Mouse (Mus musculus) inflammation-experienced regulatory T-cells, adult 6 months (primary cell): ENCODE results near the gene Topaz1. TPM values are rescaled to one million over a fixed set of nuclear protein-coding genes. Genes with fewer than 3 reads are reported as not detected.

Experiments used
- ATAC-seq: one replicate; pipeline ENCODE4 v1.8.0; 2017
- polyA plus RNA-seq, 3 experiments: library from polyadenylated mRNA; unstranded; fragments of 100-300 nt; shearing (Covaris generic); gene quantifications; one replicate each; pipeline ENCODE4 v1.2.1; 2017

Topaz1 gene
- polyA plus RNA-seq: not detected

- no peak for ATAC-seq
Measured at GRCm38 (mm10) chr9:122747060-122747459, at the start of gene Topaz1. Topaz1 (plus strand) TSS chr9:122747346.

DNA sequence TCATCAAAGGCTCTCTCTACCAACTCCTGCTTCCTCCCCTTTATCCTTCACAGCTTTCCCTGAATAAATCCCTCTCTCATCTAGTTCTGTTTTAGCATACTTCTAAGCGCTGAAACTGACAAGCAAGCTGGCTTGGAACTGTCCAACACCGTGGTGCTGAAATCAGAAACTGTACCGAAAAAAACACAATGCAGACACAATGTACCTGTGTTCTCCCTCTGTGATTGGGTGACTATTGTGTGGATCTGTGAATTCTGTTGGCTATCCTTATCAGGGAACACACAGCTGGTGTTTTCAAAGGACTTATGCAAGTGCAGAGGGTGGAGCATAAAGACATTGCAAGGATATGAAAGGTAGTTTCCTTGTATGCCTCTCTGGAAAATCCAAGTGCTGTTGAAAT lies 45.3 kb upstream of the Topaz1 start:
- ATAC-seq: no peak

DNA sequence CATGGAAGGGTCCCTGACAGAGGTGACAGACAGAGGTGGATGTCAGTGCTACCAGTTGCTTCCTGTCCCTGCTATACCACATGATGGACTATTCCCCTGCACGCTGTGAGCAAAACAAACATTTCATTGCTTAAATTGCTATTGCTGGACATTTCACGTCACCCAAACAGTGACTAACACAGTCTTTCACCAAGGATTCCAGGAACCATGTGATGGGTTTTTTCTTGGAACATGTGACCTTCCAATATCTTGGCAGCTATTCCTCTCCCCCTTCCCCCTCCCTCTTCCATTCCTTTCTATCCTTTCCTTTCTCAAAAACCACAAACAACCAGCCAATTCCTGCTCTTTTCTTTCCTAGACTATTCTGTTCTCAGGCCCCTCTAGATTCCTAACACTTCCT lies 33.3 kb upstream of the Topaz1 start:
- no peak for ATAC-seq

DNA sequence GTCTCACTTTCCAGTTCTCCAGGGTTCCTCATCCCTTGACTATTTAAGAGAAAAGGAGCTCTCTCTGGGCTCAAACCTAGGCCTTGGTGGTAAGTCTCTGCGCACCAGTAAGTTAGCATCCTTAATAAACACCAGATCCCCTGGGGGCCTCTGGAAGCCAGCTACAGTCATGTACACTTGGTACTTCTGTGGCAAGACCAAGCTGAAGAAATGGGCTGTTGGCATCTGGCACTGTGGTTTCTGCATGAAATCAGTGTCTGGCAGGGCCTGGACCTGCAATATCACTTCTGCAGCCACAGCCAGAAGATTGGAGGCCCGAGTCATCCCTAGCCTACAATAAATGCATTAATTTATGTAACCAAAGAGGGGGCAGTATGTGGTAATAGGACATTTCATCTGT lies 32.1 kb upstream of the Topaz1 start:
- no peak for ATAC-seq

DNA sequence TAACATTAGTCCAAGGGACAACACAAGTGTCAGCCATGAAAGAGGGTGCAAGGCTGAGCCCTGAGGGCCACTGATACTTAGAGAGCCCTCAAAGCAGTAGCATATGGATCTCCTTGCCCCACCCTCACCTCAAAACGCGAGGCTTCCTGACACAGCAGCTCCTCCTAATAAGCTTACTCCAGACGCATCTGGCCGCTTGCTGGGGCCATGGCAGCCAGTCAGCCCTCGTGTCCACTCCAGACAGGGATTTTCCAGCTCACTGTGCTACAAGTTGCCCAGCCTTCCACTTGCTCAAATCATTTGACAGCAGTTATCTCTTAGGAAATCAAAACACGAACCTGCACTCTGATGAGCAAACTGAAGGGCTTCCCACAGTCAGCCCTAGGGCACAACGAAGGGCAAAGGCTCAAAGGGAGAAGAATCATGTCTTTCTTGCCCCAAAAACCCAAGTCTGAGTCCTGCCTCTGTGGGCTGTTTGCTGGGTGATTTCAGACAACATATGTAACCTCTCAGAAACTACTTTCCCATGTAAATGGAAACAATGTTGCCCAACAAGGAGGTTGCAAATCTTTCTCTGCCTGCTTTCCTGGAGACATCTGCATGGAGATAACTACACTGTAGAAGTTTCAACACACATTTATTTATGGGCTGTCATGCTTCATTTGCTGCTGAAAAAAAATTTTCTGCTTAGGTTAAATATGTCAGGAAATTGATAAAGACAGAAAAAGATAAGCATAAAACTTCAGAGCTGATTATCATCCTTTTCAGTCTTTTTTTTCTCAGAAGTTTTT lies 30.8 kb upstream of the Topaz1 start:
- ATAC-seq: no peak

DNA sequence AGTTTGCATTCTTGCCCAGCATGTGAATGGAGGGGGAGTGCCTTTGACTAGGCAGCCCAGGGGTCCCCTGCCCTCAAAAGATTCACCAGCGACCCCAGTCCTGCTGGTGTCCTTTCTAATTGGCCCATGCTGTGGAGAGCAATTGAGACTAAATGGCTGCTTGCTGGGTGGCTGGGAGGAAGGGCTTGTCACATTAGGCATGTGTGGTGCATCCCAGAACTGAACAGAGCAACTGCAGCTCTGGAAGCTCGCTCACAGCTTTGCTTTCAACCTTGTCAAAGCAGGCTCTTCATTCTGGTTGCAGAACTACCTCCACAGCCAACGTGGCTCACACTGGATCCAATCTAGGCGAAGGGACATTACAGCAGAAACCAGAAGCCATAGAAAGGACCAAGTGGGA lies 24.9 kb upstream of the Topaz1 start:
- no peak for ATAC-seq

- no peak for ATAC-seq
Measured at GRCm38 (mm10) chr9:122725046-122725765, 21.9 kb upstream of the Topaz1 start.

DNA sequence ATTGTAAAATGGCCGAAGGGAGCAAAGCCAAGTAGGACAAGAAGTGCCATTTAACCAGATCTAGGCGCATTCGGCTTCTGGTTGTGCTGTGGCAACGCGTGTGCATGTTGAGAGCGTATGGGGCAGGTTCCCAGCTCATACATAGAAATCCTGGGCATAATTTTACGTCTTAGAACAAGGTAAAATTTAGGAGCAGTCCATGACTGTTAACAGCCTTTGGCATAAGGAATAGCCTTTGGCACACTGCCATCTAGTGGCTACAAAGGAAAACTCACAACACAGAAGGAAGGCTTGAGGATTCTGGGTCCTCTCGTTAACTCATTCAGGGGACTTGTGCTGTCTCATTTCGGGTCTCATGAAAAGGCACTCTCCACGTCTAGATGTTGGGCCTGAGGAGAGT lies 17.6 kb upstream of the Topaz1 start:
- peak; percentile 56 for ATAC-seq

DNA sequence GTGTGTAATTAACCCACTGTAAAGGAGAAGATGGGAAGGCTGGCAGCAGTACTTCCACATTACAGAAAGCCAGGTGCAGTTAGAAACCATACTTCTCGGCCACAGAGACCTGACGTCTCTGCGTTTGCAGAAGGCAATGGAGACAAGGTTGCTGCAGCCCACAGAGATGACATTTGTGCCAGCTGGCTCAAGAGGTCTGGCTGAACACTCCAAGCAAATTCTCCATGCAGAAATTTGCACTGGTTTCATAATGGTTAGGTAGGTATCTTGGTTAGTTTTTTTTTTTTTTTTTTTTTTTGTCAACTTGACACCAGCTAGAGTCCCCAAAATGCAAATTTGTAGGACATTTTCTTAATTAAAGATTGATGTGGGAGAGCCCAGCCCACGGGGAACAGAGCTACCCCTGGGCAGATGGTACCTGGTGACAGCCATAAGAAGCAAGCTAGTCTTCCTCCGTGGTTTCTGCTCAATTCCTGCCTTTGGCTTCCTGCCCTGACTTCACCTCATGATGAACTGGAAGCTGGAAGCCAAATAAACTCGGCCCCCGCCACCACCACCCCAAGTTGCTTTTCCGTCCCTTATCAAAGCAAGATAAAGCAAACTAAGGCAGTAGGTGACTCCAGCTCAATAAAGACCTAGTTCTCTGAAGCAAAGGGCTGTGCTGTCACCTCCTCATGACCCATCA lies 14.9 kb upstream of the Topaz1 start:
- no peak for ATAC-seq

- ATAC-seq: no peak
Measured at GRCm38 (mm10) chr9:122733222-122733621, 13.9 kb upstream of the Topaz1 start.

- ATAC-seq: no peak
Measured at GRCm38 (mm10) chr9:122734934-122735333, 12.2 kb upstream of the Topaz1 start.

GRCm38 (mm10) chr9:122736001-122736400 lies 11.1 kb upstream of the Topaz1 start:
- no peak for ATAC-seq

- no peak for ATAC-seq
Measured at GRCm38 (mm10) chr9:122736742-122737141, 10.4 kb upstream of the Topaz1 start.

- no peak for ATAC-seq
Measured at GRCm38 (mm10) chr9:122745879-122746278, 1.3 kb upstream of the Topaz1 start.

- no peak for ATAC-seq
Measured at GRCm38 (mm10) chr9:122757614-122758013, 10.5 kb downstream of the Topaz1 start.

GRCm38 (mm10) chr9:122760111-122760510 lies 13.0 kb downstream of the Topaz1 start:
- no peak for ATAC-seq

DNA sequence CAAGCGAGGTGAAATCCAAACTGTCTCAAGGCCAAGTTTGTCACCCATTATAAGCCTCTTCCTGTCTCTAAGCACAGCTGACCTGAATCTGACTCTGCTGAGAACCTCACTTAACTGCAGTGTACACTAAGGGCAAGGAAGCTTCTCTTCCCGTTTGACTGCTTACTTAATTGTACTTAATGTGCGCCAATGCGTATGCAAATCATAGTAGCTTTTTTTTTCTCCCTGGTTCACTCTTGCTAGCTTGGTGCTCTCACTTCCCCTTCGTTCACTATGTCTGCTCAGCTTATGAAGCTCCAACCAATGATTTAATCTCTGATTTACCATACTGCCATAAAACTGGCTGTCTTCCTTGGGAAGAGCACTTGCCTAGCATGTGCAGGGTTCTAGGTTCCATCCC lies 38.1 kb downstream of the Topaz1 start:
- ATAC-seq: no peak

- no peak for ATAC-seq
Measured at GRCm38 (mm10) chr9:122786534-122786933, 39.4 kb downstream of the Topaz1 start.

GRCm38 (mm10) chr9:122805053-122805844 lies 58.1 kb downstream of the Topaz1 start, which contains the start of gene Tcaim:
Tcaim (plus strand) TSS chr9:122805539.
- peak; percentile 92 for ATAC-seq

DNA sequence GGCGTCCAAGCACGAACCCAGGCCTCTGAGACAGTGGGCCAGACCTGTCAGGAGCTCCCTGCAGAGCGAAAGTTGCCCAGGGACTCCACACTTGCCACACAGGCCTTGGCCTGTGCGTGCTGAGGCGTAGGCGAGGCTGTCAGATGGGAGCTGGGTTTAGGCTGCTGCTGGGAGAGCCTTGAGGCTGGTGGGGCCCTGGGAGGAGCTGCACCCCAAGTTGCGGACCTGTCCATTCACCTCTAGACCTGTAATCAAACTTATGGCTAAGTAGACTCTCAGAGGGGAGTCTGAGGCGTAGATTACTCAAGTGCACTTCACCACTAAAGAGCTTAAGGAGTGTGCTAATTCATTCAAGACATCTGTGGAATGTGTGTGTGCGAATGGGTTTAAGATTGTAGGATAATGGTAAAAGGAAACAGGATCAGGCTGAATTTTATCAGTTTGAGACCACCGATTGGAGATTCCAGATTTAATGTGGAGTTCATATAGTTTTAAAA lies 58.7 kb downstream of the Topaz1 start:
- no peak for ATAC-seq

DNA sequence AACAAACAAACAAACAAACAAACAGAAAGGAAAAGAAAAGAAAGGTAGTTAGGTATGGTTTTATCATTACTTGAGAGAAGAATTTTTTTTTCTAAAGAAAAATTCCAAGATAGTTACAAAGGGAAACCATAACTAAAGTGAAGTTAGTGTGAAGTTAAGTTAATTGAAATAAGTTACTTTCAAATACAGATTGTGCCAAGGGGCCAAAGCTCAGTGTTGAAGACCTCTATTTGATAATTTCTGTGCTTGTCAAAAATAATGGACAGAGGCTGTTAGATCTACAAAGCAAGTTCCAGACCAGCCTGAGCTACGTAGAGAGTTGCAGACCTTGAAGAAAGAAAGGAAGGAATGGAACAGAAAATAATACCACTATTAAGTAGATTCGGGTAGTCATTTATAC lies 60.0 kb downstream of the Topaz1 start:
- ATAC-seq: no peak

DNA sequence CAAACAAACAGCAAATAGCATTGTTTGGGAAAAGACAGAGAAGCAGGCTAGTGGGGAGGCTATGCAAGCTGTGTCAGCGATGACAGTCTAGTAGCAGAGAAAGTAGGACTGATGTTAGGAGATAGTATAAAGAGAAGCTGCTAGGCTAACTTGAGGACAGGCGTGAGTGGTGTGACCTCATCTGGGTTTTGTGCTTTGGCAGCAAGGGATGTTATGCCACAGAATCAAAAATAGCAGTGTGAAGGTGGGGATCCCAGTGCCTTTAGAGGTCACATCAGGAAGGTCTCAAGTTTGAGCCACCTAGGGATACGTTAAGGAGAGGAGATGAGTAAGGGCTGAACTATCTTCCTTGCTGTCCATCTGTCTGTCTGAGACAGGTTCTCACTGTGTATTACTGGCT lies 63.1 kb downstream of the Topaz1 start:
- ATAC-seq: no peak
